Mouse (Mus musculus) heart, adult 18-20 months (tissue): ENCODE data around the gene Hectd1. TPM values are rescaled to one million over a fixed set of nuclear protein-coding genes. Genes with fewer than 3 reads are reported as not detected.

Source experiments
- DNase-seq, 2 experiments: peaks; one replicate each; pipeline ENCODE4 v3.0.0; 2021 to 2022; ENCODE audit warnings: mixed read lengths in 1 of 2
- long read RNA-seq, 2 experiments: library from polyadenylated mRNA; stranded (forward); transcript quantifications; one replicate each; pipeline ENCODE4 v2.0.0; 2021
- total RNA-seq, 2 experiments: library from RNA; stranded (reverse); gene quantifications; 2 replicates each; pipeline ENCODE4 v1.2.3; 2021

Gene Hectd1
- total RNA-seq: 10 to 100 TPM; 78.2 to 80.3 TPM
- long read RNA-seq, experiment 1, full-length matches to known transcripts: 3 of 18 reads
- long read RNA-seq, experiment 1, partial matches to known transcripts: 8 of 18 reads
- long read RNA-seq, experiment 1, other reads (novel, unspliced or antisense): 7 of 18 reads
- long read RNA-seq, experiment 2, partial matches to known transcripts: 1 of 2 reads
- long read RNA-seq, experiment 2, other reads (novel, unspliced or antisense): 1 of 2 reads

DNA sequence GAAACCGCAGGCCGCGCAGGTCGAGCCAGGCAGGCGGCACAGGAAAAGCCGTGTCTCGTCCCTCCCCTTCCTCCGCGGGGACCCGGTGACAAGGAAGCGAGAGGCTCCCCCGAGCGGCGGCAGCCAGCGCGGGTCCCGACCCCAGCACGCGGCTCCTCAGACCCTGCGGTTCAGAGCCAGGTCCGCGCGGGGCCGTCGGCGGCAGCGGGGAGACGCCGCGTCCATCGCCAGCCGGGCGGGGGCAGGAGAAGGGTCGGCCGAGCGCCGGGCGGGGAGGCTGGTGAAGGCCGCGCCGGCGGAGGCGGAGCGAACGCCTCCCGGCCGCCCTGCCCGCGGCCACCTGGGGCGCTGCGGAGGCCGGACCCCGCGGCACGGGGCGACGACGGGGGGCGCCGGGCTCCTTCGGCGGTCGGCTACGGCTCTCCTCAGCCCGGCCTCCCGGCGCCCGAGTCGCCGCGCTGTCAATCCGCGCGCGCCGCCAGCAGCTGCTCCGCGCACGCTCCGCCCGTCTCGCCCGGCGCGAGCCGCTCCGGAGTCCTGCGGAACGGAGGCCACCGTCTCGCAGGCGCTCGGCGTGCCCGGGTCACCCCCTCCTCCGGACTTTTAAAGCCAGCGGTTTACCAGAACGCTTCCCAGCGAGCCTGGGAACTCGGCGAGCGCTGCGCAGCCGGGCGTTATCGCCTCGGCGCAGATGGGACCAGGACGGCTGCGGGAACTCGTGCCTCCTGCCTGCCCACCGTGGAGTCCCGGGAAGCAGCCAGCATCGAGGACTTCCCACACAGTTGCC is at the start of gene Hectd1:
Hectd1 (minus strand) TSS at position 247 of the 787 bp plus-strand sequence.
- peak; percentile 90 to 91 for DNase-seq

DNA sequence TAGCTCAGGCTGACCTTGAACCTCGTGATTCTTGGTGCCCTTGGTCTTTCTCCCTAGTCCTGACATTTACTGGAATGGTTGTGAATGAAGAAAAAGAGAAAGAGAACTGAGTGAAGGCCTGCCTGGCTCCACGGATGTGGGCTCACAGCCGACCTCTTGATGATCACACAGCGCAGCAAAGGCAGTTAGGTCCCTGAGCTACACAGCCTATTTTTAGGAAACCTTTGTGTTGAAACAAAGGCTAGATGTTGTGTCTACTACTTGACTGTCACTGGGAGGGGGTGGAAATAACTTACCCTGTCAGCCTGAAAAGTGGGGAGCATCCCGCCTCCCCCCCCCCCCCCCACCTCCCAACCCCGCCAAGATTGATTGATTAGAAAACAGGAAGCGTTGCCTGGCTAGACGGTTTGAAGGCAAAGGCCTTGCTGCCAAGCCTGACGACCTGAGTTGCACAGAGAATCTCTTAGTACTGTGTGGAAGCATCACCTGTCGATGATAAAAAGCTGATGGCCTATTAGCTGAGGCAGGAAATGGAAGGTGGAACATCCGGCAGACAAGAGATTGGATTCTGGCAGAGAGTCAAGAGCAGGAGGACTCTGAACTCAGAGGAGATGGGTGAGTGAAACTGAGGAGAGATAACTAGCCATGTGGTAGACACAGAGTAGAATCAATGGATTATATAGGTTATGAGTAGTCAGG is 42.3 kb upstream of the Hectd1 start:
- no peak for DNase-seq

- no peak for DNase-seq
Observed at GRCm38 (mm10) chr12:51869511-51869910, 40.2 kb upstream of the Hectd1 start.

DNA sequence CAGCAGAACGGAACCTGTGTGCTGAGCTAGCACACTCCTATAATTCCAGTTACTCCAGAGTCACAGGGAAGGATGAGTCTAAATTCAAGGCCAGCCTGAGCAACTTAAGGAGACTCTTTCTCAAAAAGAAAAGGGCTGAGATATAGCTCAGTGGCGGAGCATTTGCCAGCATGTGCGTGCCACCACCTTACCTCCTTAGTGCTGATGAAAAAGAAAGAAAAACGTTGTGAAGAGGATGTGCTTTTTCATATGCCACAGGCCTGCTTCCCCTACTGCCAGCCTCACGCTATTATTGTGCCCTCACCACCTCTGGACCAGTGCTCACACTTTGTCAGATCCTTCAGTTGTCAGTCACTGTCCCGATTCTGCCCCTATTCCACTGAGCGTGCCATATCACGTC is 37.7 kb upstream of the Hectd1 start:
- DNase-seq: no peak

DNA sequence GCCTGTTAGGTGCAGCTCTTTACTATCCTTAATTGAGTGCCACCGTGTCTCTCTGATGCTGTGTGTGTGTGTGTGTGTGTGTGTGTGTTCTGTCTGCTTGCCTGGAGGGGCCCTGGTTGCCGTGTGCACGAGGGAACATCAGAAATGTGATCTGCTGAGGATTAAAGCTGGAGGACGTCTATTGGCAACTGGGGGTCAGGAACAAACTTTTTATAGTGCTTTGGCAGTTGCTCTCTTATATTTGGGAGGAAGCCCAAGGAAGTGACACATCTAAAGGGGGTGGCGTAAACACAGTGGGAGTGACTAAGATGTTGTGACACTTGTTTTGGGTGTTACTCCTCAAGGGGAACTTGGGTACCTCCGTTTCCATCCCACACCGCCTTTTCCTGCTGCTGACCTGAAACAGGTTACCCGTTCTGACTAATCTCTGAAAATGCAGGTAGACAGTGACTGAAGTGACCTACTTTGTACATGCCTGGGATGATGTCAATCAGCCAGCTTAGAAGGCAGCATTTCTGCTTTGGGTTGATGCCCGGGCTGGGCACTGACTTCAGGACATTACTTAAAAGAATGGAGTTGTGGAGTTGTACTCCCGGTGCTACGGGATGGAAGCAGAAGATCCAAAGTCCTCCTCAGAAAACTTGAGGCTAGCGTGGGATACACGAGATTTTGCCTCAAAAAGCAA is 37.0 kb upstream of the Hectd1 start:
- DNase-seq: peak; percentile 64 to 80

DNA sequence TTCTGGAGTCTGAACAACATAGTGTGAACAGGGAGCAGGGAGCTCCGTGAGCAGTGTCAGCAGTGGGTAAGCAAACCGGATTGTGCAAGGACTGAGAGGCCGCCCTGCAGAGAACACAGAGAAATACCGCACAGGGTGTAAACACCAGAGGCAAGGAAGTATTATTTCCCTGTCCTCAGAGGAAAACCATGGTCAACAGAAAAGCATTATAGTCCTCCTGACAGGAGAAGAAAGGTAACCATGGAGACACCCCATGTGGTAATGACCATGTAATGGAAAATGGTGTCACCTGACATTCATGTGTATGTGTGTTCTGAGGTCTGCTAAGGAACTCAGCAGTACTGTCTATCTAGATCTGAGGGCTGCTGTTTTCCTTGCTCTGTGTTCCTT is 36.4 kb upstream of the Hectd1 start:
- DNase-seq: peak; percentile 49 to 54

DNA sequence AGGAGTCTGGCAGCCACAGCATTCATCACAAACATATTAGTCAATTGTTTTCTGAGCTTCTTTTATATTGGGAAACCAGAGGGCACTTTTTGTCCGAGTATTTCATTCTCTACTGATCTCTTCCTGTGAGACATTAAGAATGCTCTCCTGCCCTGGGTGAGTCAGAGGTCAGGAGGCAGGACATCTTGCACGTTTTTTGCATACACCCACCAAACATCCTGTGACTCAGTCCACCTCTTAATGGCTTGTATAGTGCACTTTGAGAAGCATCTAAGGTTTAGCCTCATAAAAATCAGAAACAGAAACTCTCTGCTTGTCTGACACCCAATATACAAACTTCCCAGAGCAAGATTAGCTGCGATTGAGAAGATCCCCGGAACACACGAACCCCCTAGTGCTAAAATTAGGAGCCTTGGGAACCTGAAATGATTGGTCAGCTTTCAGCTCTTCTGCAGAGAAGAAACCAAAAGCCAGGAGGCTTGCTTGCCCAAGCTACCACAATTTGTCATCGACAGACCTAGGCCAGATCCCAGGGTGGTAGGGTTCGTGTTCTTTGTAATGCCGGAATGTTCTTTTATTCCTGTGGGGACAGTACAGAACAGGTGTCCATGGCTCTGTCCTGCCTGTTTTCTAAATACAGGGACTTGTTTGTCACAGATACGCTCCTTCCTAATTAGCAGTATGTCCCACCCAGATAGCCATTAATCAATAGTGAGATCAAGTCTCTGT is 35.9 kb upstream of the Hectd1 start:
- DNase-seq: peak; percentile 26 to 51

GRCm38 (mm10) chr12:51863116-51864002 is 34.0 kb upstream of the Hectd1 start:
- DNase-seq: no peak

DNA sequence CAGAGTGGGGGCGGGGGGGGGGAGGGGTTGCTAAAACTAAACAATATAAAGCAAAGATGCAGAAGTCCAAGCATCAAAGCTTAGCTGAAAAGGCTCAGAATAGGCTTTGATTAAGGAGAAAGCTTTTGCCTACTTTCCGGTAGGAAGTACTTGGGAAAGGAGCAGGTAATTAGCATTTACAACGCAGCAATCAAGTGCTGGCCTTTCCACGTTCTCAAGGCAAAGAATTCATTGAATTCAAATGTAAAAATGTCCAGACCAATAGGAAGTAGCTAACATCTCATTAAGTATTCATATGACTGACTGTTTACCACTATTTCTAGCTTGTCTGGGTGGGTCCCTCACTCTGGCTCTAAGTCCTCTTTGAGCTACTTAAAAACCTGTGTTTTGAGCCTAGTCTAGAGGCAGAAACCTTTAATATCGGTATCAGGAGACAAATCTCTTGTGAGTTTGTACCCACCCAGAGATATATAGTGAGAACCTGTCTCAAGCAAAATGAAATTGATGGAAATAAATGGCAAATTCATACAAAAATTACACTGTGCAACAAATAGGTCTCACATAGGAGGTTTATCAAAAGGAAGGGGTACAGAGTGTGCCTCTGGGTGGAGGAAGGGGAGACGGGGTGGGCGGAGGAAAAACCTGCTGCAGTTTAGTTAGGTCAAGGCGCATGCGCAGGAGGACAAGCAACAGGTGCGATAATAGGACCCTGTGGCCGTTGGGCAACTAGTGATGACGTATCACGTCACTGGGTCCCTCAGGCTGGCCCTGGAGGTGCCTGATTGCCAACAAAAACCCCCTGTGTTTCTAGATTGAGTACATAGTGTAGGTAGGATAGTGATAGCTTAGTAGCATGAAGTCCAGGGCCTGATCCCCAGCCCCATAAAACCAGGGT is 29.0 kb upstream of the Hectd1 start:
- no peak for DNase-seq

DNA sequence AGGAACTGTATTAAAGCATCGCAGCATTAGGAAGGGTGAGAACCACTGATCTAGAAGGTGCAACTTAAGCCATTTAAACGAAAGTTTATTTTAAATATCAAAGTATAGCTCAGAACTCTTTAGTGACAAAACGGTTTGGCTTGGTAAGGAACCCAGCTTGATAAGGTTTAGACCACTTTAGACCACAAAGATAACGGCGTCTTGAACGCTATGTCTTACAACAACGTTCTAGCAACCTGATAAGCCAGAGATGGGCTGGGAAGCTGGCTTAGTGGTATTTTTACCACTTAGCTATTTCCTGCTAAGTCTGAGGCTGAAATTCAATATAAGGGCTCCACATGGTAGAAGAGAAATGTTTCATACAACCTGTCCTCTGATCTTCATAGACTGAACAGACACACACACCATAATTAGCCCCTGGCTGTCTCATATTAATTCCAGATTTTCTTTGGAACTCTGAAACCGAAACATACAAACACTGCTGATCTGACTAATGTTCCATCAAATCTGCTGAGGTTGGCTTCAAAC is 27.5 kb upstream of the Hectd1 start:
- no peak for DNase-seq

DNA sequence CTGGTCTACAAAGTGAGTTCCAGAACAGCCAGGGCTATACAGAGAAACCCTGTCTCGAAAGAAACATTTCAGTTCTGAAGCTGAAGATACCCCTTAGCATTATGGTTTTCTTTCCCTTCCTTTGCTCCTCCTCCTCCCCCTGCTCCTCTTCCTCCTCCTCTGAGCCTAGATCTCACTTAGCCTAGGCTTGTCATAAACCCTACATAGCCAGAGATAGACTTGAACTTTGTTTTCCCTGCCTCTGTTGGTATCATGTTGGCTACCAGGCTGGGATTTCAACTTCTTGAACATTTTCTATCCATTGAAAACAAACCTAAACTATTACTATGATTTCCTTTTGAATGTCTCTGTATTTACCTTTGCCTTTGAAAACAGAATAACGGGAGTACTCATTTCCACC is 26.5 kb upstream of the Hectd1 start:
- DNase-seq: no peak

DNA sequence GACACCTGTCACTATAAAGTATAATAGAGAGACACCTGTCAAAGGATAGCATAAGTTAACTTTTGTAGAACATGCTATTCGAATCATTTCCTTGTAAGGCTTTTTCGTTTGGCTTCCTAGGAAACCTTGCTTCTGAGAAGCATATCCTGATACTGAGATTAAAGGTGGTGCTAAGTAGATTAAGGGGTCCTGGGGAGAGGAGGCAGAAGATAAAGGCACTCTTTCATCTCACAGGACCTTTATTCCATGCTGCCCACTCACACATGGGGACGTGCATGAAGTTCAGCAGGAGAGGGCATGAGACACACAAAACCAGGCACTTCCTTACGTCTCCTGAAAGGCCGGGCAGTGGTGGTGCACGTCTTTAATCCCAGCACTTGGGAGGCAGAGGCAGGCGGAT is 26.1 kb upstream of the Hectd1 start:
- no peak for DNase-seq

DNA sequence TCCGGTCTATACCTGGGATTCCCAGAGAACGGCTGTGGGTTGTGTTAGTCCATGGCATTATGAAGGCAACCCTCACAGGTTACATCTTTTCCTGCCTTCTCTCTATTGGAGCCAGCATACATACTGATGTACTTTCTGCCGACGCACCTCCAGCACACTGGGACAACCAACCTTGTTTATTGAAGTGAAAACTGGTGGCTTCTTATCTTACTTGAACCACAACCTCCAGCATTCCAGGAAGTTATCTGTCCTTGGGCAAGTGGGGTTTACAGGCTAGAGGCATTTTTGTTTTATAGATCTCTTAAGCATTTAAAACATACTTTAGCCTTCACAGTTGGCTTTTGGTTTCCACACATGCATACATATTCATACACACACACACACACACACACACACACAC is 22.3 kb upstream of the Hectd1 start:
- DNase-seq: no peak

DNA sequence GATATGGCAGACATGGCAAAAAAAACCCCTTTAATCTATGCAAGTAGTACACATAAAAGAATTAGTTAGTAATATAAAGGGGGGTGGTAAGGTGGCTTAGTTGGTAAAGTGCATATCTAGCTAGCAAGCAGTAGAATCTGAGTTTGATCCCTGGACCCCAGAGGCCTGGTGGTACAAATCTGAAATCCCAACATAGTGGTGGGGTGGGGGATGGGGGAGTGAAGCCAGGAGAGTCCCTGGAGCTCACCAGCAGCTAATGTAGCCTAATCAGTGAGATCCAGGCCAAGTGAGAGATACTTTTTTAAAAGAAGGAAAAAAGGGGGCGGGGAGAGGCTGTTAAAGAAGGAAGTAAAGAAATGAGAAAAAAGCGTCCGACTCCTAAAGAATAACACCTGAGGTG is 21.8 kb upstream of the Hectd1 start:
- no peak for DNase-seq

GRCm38 (mm10) chr12:51850339-51850738 is 21.0 kb upstream of the Hectd1 start:
- no peak for DNase-seq

DNA sequence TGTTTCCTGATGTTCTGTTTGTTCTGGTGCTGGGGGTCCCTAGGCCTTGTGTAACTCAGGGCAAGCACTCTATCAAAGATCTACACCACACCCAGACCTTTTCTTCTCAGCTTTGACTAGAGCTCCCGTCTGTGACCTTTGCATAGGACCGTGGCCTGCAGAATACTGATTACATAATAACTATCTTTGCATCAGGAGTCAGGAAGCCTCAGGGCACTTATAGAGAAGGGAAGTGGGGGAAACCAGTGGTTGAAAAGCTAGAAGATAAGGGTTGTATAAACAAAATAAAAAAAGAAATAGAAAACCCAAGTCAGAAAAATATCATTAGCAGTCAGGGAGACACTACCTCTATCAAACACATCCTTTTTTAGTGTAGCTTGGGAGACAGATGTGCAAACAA is 20.6 kb upstream of the Hectd1 start:
- DNase-seq: no peak

- peak; percentile 61 to 85 for DNase-seq
Observed at GRCm38 (mm10) chr12:51847953-51848680, 18.8 kb upstream of the Hectd1 start.

GRCm38 (mm10) chr12:51845261-51845660 is 15.9 kb upstream of the Hectd1 start:
- no peak for DNase-seq

GRCm38 (mm10) chr12:51844771-51845256 is 15.5 kb upstream of the Hectd1 start:
- peak; percentile 98 to 100 for DNase-seq
